28 mouse cellular contexts compared by ENCODE assay signal in genomic region chr1:153675591-153675990, GRCm38 (mm10). TPM values are rescaled to one million over a fixed set of nuclear protein-coding genes. Genes with fewer than 3 reads are reported as not detected.
DNase-seq lines count a peak whose midpoint lies in the region; ATAC-seq and TF ChIP-seq lines count a peak whose summit lies in the region.
"Had no signal": no experiment of that assay in that cellular context is flagged by ENCODE, and none has a peak within 500 bp of the region (broad histone marks: within the 10 kb centered on the region; RNA-seq: fewer than 3 reads in every experiment).

No protein-coding gene starts in this region.

- in situ Hi-C loops in CH12.LX (cut with MboI; ENCODE audit: low pct_ligation_motif_present, low pct_unique_long_range_greater_than_20kb, low sequenced_read_pairs): no loop called here

- TF ChIP-seq CTCF in liver, postnatal 0 days (IDR thresholded peaks at IDR 0.05; ENCODE audit: low read depth): peak; percentile 41
- TF ChIP-seq CTCF in CH12.LX (conservative IDR thresholded peaks at IDR 0.05 in 1 of 2, IDR thresholded peaks at IDR 0.05 in 1 of 2; ENCODE audit: low read depth in 2 of 2, low read length in 2 of 2): peak in 1 of 2 experiments; percentile 57; a peak in 2 of 4 replicates
- peak; percentile 40 for TF ChIP-seq CTCF in stomach, postnatal 0 days (IDR thresholded peaks at IDR 0.05; ENCODE audit: low read depth)

- TF ChIP-seq RAD21 in CH12.LX (IDR thresholded peaks at IDR 0.05; ENCODE audit: low read depth, low read length): peak; percentile 60

- no peaks in the 10 kb centered on the region for H3K36me3 ChIP-seq in liver, postnatal 0 days (replicated peaks; ENCODE audit: insufficient read depth, low read length)
- no peaks in the 10 kb centered on the region for H3K36me3 ChIP-seq in liver, embryonic 11.5 days (ENCODE audit: control insufficient read depth, insufficient read depth, low read length)
- no peaks in the 10 kb centered on the region for H3K36me3 ChIP-seq in CH12.LX (replicated peaks in 1 of 2; ENCODE audit: control insufficient read depth in 1 of 2, insufficient read depth in 1 of 2, low read length in 1 of 2)
- no peaks in the 10 kb centered on the region for H3K36me3 ChIP-seq in stomach, postnatal 0 days (ENCODE audit: control insufficient read depth, insufficient read depth, low read length)
- H3K36me3 ChIP-seq: embryonic facial prominence, embryonic 13.5 days; heart, embryonic 12.5 days; liver, embryonic 12.5 days; midbrain, embryonic 12.5 days had no signal

- TF ChIP-seq POLR2A in CH12.LX (IDR thresholded peaks at IDR 0.05; ENCODE audit: low read depth, low read length): no peak

- peaks cover 6% of the 10 kb centered on the region; the same call in 1 of the 2 replicates for H3K4me1 ChIP-seq in liver, postnatal 0 days (ENCODE audit: insufficient read depth)
- no peaks in the 10 kb centered on the region for H3K4me1 ChIP-seq in liver, embryonic 11.5 days (replicated peaks; ENCODE audit: control insufficient read depth, insufficient read depth, low read length)
- H3K4me1 ChIP-seq in CH12.LX (ENCODE audit: control insufficient read depth in 1 of 2, insufficient read depth in 2 of 2): peaks cover 3 to 18% of the 10 kb centered on the region in 2 experiments
- no peaks in the 10 kb centered on the region for H3K4me1 ChIP-seq in stomach, postnatal 0 days (replicated peaks; ENCODE audit: control insufficient read depth, insufficient read depth)
- H3K4me1 ChIP-seq: liver, embryonic 12.5 days had no signal

- H3K4me3 ChIP-seq in liver, postnatal 0 days (ENCODE audit: low read depth, low read length): no peak overlapping the region
- H3K4me3 ChIP-seq in liver, embryonic 11.5 days (ENCODE audit: low read depth, low read length): no peak overlapping the region
- no peak overlapping the region for H3K4me3 ChIP-seq in CH12.LX (replicated peaks in 1 of 3; ENCODE audit: low read depth in 2 of 3, low read length in 2 of 3, poor library complexity in 1 of 3)
- H3K4me3 ChIP-seq in stomach, postnatal 0 days (ENCODE audit: low read depth, low read length): no peak overlapping the region
- H3K4me3 ChIP-seq: embryonic facial prominence, embryonic 13.5 days; heart, embryonic 12.5 days; hindbrain, embryonic 13.5 days; left cerebral cortex, adult 2 months; liver, embryonic 12.5 days; midbrain, embryonic 12.5 days had no signal

- no peak overlapping the region for H3K27ac ChIP-seq in liver, postnatal 0 days (ENCODE audit: low read depth)
- H3K27ac ChIP-seq in liver, embryonic 11.5 days (ENCODE audit: low read depth, low read length): no peak overlapping the region
- H3K27ac ChIP-seq in CH12.LX (ENCODE audit: insufficient read depth, low read depth): no peak overlapping the region
- no peak overlapping the region for H3K27ac ChIP-seq in stomach, postnatal 0 days (replicated peaks)
- H3K27ac ChIP-seq: embryonic facial prominence, embryonic 13.5 days; hindbrain, embryonic 13.5 days; left cerebral cortex, adult 2 months; liver, embryonic 12.5 days; macrophage; midbrain, embryonic 12.5 days had no signal

- H3K79me2 ChIP-seq in CH12.LX (replicated peaks; ENCODE audit: control insufficient read depth, extremely low read depth, insufficient read depth, poor library complexity, severe bottlenecking): no peaks in the 10 kb centered on the region

- no peak for TF ChIP-seq EP300 in liver, postnatal 0 days (IDR thresholded peaks at IDR 0.05; ENCODE audit: low read depth)
- TF ChIP-seq EP300 in CH12.LX (IDR thresholded peaks at IDR 0.05; ENCODE audit: low read length): no peak
- no peak for TF ChIP-seq EP300 in stomach, postnatal 0 days (optimal IDR thresholded peaks at IDR 0.05)

- no peak overlapping the region for H3K4me2 ChIP-seq in liver, postnatal 0 days (ENCODE audit: low read depth, low read length)
- no peak overlapping the region for H3K4me2 ChIP-seq in liver, embryonic 11.5 days
- H3K4me2 ChIP-seq in CH12.LX (ENCODE audit: insufficient read depth, low read depth, poor library complexity, severe bottlenecking): no peak overlapping the region
- H3K4me2 ChIP-seq in stomach, postnatal 0 days (replicated peaks; ENCODE audit: low read depth): no peak overlapping the region
- H3K4me2 ChIP-seq: embryonic facial prominence, embryonic 13.5 days; heart, embryonic 12.5 days; hindbrain, embryonic 13.5 days; liver, embryonic 12.5 days; lung, embryonic 14.5 days; midbrain, embryonic 12.5 days had no signal

- H3K27me3 ChIP-seq in liver, postnatal 0 days (ENCODE audit: insufficient read depth, low read length): no peaks in the 10 kb centered on the region
- peaks cover 3% of the 10 kb centered on the region; the same call in 1 of the 2 replicates for H3K27me3 ChIP-seq in liver, embryonic 11.5 days (replicated peaks; ENCODE audit: control insufficient read depth, insufficient read depth, low read length)
- H3K27me3 ChIP-seq in CH12.LX (replicated peaks): no peaks in the 10 kb centered on the region
- no peaks in the 10 kb centered on the region for H3K27me3 ChIP-seq in stomach, postnatal 0 days (ENCODE audit: control insufficient read depth, insufficient read depth, low read length)
- H3K27me3 ChIP-seq: liver, embryonic 12.5 days; Patski had no signal

- H3K9me3 ChIP-seq in liver, postnatal 0 days (ENCODE audit: low read length): no peaks in the 10 kb centered on the region
- H3K9me3 ChIP-seq in liver, embryonic 11.5 days (ENCODE audit: control insufficient read depth, low read length): no peaks in the 10 kb centered on the region
- H3K9me3 ChIP-seq in CH12.LX (replicated peaks; ENCODE audit: low read length): no peaks in the 10 kb centered on the region
- no peaks in the 10 kb centered on the region for H3K9me3 ChIP-seq in stomach, postnatal 0 days (ENCODE audit: control insufficient read depth, low read length)
- H3K9me3 ChIP-seq: embryonic facial prominence, embryonic 13.5 days; heart, embryonic 12.5 days; hindbrain, embryonic 13.5 days; liver, embryonic 12.5 days; midbrain, embryonic 12.5 days had no signal

- dilution Hi-C loops in CH12.LX (cut with MboI; ENCODE audit: extremely low pct_ligation_motif_present, extremely low pct_unique_long_range_greater_than_20kb, low sequenced_read_pairs): no loop called here

- H3K9ac ChIP-seq in liver, postnatal 0 days (replicated peaks): no peak overlapping the region
- no peak overlapping the region for H3K9ac ChIP-seq in liver, embryonic 11.5 days (ENCODE audit: low read depth, low read length)
- no peak overlapping the region for H3K9ac ChIP-seq in CH12.LX (ENCODE audit: insufficient read depth, low read depth)
- H3K9ac ChIP-seq in stomach, postnatal 0 days (ENCODE audit: low read length): no peak overlapping the region
- H3K9ac ChIP-seq: embryonic facial prominence, embryonic 13.5 days; heart, embryonic 12.5 days; hindbrain, embryonic 13.5 days; liver, embryonic 12.5 days; lung, embryonic 14.5 days; midbrain, embryonic 12.5 days had no signal

- WGBS in liver, postnatal 0 days (ENCODE audit: insufficient replicate concordance): 62% methylated on average over 4 of the region's 4 CpGs
- 71% methylated on average over 4 of the region's 4 CpGs for WGBS in liver, embryonic 11.5 days
- WGBS in stomach, postnatal 0 days: 70% methylated on average over 4 of the region's 4 CpGs

- ATAC-seq in liver, postnatal 0 days: no peak
- no peak for ATAC-seq in liver, embryonic 11.5 days (replicated peaks; ENCODE audit: low FRiP score)
- no peak for ATAC-seq in stomach, postnatal 0 days (ENCODE audit: low FRiP score, low TSS enrichment)
- ATAC-seq: intestine, embryonic 16.5 days; liver, embryonic 12.5 days; Patski had no signal

- DNase-seq in cerebellum, adult 9-11 months: peak; percentile 41
- DNase-seq in cerebellum, adult 8-10 months: no peak
- DNase-seq in liver, postnatal 0 days: no peak
- no peak for DNase-seq in liver, embryonic 11.5 days (ENCODE audit: low spot score)
- DNase-seq in CH12.LX (ENCODE audit: extremely low read depth): peak; percentile 8
- no peak for DNase-seq in stomach, postnatal 0 days (ENCODE audit: low spot score)
- DNase-seq in gastrocnemius, postnatal 25 days: no peak
- DNase-seq: adrenal gland, postnatal 14 days; cerebellum, adult 18-20 months; heart, postnatal 14 days; kidney, postnatal 25 days; layer of hippocampus, adult 9-11 months; lung, embryonic 14.5 days; right cerebral cortex, postnatal 14 days; spleen, adult 18-20 months; thymus, postnatal 36 days had no signal

TF ChIP-seq in CH12.LX, 34 proteins besides CTCF, POLR2A, EP300 and RAD21:
- TF ChIP-seq UBTF (IDR thresholded peaks at IDR 0.05; ENCODE audit: low read depth, low read length): no peak
- no peak for TF ChIP-seq BHLHE40 (IDR thresholded peaks at IDR 0.05; ENCODE audit: low read depth, low read length)
- TF ChIP-seq PAX5 (IDR thresholded peaks at IDR 0.05; ENCODE audit: low read length): no peak
- peak; percentile 59 for TF ChIP-seq SMC3 (IDR thresholded peaks at IDR 0.05; ENCODE audit: low read depth, low read length)
- 0 out of 2 replicates have a peak, but pooled peaks have one; percentile 15 for TF ChIP-seq ZC3H11A (IDR thresholded peaks at IDR 0.05; ENCODE audit: low read depth, low read length)
- no peak for TF ChIP-seq MAX (IDR thresholded peaks at IDR 0.05; ENCODE audit: low read length)
- TF ChIP-seq JUN (IDR thresholded peaks at IDR 0.05; ENCODE audit: insufficient read depth, low read depth, low read length): no peak

RNA-seq across cellular contexts. Expression of gene Rgs8, which starts 22.8 kb away (rescaled TPM):
- 0.05 TPM in 1 of 2 replicates, not detected in the other for polyA plus RNA-seq in liver, postnatal 0 days (2015; fragmentation: Nextera tagmentation; extraction: Ambion mirVana)
- polyA plus RNA-seq in liver, embryonic 11.5 days (2014; fragmentation: Nextera tagmentation; extraction: Ambion mirVana): 0.09 and 0.19 TPM in 2 replicates
- total RNA-seq in CH12.LX (2012; rRNA removed) (not detected in 2 replicates), CH12.LX (2014; rRNA removed) (not detected in 2 replicates)
- polyA plus RNA-seq in CH12.LX (2012; ENCODE audit: insufficient read length, low read depth): 0.03 TPM in 1 of 2 replicates, not detected in the other
- 0.16 and 0.29 TPM in 2 replicates for polyA plus RNA-seq in stomach, postnatal 0 days (2015; fragmentation: Nextera tagmentation; extraction: Ambion mirVana)
- under 1 TPM in 1 of 2 experiments, not detected in 1; 0.32 TPM for total RNA-seq in gastrocnemius, postnatal 25 days (2021)
- total RNA-seq: gastrocnemius, adult 18-20 months; heart, postnatal 14 days; neutrophil, adult 5-6 weeks had no signal
- polyA plus RNA-seq: gonadal fat pad, adult 2 months; macrophage had no signal

Comparison
In these comparisons a context has a peak if more than half of its experiments do, and no peak if none do; other contexts are left out.
1. DNase-seq: peak in cerebellum, adult 9-11 months (single experiment) and CH12.LX (single experiment); none in cerebellum, adult 8-10 months (single experiment), liver, postnatal 0 days (single experiment), liver, embryonic 11.5 days (single experiment), stomach, postnatal 0 days (single experiment) and gastrocnemius, postnatal 25 days (single experiment).